Mouse (Mus musculus) layer of hippocampus, adult 11-12 months (tissue): ENCODE measurements at regions not wholly inside any gene's neighbourhood (a gene's known extent, or its start where the extent isn't known, plus 50 kb on each side); places are given as distances from the start of the nearest gene placed in this dataset.

ENCODE experiments used
- DNase-seq: peaks from one replicate; pipeline ENCODE4 v3.0.0; 2022; ENCODE audit warnings: low spot score

- no peak for DNase-seq
These were observed 303.5 kb downstream of the Plpp3 start for GRCm38 (mm10) chr4:105460689-105461005.

GRCm38 (mm10) chr4:105467811-105468210, 310.7 kb downstream of the Plpp3 start:
- DNase-seq, result no peak

GRCm38 (mm10) chr4:105469300-105469821, 312.2 kb downstream of the Plpp3 start:
- no peak for DNase-seq

- peak; percentile 59 for DNase-seq
These were observed 314.7 kb upstream of the Gm12728 start for GRCm38 (mm10) chr4:105474765-105475560.

- no peak for DNase-seq
These were observed 313.3 kb upstream of the Gm12728 start for GRCm38 (mm10) chr4:105476332-105476731.

GRCm38 (mm10) chr4:105486376-105486775, 303.3 kb upstream of the Gm12728 start:
- DNase-seq, result no peak

GRCm38 (mm10) chr4:105496176-105496575, 293.5 kb upstream of the Gm12728 start:
- DNase-seq, result no peak

GRCm38 (mm10) chr4:105506190-105506589, 283.5 kb upstream of the Gm12728 start:
- no peak for DNase-seq

GRCm38 (mm10) chr4:105507221-105507620, 282.4 kb upstream of the Gm12728 start:
- DNase-seq, result no peak

- DNase-seq, result no peak
These were observed 280.6 kb upstream of the Gm12728 start for GRCm38 (mm10) chr4:105509091-105509490.

- no peak for DNase-seq
These were observed 279.3 kb upstream of the Gm12728 start for GRCm38 (mm10) chr4:105510406-105510805.

GRCm38 (mm10) chr4:105525135-105525534, 264.5 kb upstream of the Gm12728 start:
- no peak for DNase-seq

- DNase-seq, result no peak
These were observed 262.9 kb upstream of the Gm12728 start for GRCm38 (mm10) chr4:105526755-105527154.

- DNase-seq, result no peak
These were observed 262.4 kb upstream of the Gm12728 start for GRCm38 (mm10) chr4:105527316-105527715.

- DNase-seq, result no peak
These were observed 257.8 kb upstream of the Gm12728 start for GRCm38 (mm10) chr4:105531651-105532425.

- DNase-seq, result no peak
These were observed 254.2 kb upstream of the Gm12728 start for GRCm38 (mm10) chr4:105535451-105535850.

GRCm38 (mm10) chr4:105545486-105545885, 244.2 kb upstream of the Gm12728 start:
- no peak for DNase-seq

GRCm38 (mm10) chr4:105549744-105550440, 239.8 kb upstream of the Gm12728 start:
- DNase-seq, result no peak

GRCm38 (mm10) chr4:105551966-105552685, 237.5 kb upstream of the Gm12728 start:
- DNase-seq, result no peak

GRCm38 (mm10) chr4:105554994-105555393, 234.7 kb upstream of the Gm12728 start:
- DNase-seq, result no peak

- peak; percentile 6 for DNase-seq
These were observed 233.7 kb upstream of the Gm12728 start for GRCm38 (mm10) chr4:105555941-105556340.

- no peak for DNase-seq
These were observed 232.3 kb upstream of the Gm12728 start for GRCm38 (mm10) chr4:105557396-105557795.
